Mouse (Mus musculus): ENCODE results near the gene Sult1a1. TPM values are rescaled to one million over a fixed set of nuclear protein-coding genes. Genes with fewer than 3 reads are reported as not detected.

The Sult1a1 gene
- total RNA-seq (2021): 10 to 100 TPM; 12.0 to 32.5 TPM

DNA sequence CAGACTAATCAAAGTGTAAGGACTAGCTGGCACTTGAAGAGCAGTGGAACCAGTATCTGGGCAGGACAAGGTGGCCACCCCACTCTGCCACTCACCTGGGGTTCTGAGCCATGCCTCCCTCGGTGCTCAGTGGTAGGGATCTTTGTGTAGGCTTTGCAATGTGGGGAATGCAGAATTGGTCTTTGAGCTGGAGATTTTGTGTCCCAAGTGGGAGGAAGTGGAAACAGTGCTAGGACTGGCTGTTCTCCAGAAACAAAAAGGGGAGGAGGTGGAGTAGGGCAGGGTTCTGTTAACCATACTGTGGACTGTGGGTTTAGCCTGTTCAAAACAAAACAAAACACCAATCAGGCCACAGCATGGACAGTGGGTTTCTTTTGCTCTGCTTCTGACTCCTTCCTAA is at the start of gene Sult1a1:
Gene Sult1a1 (minus strand): TSS at position 226 of the 400 bp plus-strand sequence.
- intact Hi-C loops (cut with DNase I): no loop called here
- DNase-seq: peak; percentile 66 to 68

- DNase-seq: no peak
- intact Hi-C loops (cut with DNase I): no loop called here
Measured at GRCm38 (mm10) chr7:126725667-126726066, 49.4 kb upstream of the Sult1a1 start.

DNA sequence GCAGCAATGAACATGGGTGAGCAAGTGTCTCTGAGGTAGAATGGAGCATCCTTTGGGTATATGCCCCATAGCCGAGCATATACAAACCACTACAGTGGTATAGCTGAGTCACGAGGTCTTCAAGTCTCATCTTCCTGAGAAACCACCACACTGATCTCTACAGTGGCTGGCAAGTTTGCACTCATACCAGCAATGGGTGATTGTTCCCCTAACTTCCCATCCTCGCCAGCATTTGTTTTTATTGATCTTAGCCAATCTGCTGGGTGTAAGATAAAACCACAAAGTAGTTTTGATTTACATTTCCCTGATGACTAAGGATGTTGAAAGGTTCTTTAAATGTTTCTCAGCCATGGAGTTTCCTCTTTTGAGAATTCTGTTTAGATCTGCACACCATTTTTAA is 48.8 kb upstream of the Sult1a1 start:
- intact Hi-C loops (cut with DNase I): no loop called here
- DNase-seq: no peak

GRCm38 (mm10) chr7:126721635-126722034 is 45.4 kb upstream of the Sult1a1 start:
- DNase-seq: no peak
- intact Hi-C loops (cut with DNase I): no loop called here

DNA sequence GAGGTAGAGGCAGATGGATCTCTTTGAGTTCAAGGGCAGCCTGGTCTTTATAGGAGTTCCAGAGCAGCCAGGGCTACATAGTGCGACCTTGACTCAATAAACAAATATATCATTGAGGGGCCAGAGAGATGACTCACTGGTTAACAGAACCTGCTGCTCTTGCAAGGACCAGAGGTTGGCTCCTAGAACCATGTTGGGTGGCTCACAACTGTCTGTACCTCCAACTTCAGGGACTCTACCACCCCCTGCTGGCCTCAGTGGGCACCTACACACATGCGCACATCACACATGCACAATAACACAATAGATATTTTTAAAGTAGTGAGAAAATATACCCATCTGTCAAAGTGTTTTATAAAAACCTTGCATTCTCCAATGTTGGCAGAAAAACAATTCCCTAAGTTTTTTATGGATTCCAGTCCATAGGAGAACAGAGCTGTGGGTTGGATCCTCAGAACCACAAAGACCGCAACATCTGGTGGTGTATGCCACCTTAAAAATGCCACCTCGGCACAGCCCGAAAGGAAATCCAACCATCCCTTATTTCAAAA is 42.6 kb upstream of the Sult1a1 start:
- intact Hi-C loops (cut with DNase I): no loop called here

GRCm38 (mm10) chr7:126717566-126717965 is 41.3 kb upstream of the Sult1a1 start:
- intact Hi-C loops (cut with DNase I): no loop called here
- DNase-seq: no peak

More for the DNA sequence above, 42.6 kb upstream of the Sult1a1 start:
- DNase-seq: no peak

GRCm38 (mm10) chr7:126715679-126716078 is 39.4 kb upstream of the Sult1a1 start:
- intact Hi-C loops (cut with DNase I): no loop called here
- DNase-seq: no peak

DNA sequence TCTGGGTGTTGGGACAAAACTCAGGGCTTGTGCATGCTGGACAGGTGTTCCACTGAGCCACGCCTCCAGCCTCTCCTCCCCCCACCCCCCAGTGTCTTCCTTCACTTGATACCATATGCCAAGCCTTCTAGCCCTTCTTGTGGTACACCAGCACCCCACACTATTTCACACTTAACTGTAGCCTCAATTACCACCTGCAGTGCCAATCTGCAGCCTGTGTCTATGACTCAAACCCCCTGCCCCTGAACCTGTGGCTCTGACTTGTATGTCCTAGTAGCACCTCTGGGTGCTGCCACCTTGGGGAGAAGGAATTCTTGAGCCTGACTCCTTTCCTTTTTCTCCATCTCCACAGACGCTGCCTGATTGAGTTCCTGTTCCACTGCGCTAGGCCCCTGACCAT is 35.7 kb upstream of the Sult1a1 start:
- DNase-seq: no peak
- intact Hi-C loops (cut with DNase I): no loop called here

DNA sequence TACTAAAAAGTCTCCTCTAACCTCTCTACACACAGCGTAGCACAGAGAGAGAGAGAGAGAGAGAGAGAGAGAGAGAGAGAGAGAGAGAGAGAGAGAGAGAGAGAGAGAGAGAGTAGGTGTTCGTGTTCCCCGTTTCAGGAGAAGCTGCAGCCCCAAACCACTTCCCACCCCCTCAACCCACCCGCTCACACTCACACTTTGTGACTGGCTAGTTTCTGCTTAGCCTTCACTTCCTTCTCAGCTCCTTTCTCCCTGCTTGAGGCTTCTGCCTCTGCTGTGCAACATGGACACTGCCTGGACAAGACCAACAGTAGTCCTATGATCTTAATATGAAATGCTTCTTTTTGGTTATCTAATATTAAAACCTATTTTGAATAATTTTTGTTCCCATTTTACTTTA is 34.0 kb upstream of the Sult1a1 start:
- intact Hi-C loops (cut with DNase I): no loop called here
- DNase-seq: no peak

DNA sequence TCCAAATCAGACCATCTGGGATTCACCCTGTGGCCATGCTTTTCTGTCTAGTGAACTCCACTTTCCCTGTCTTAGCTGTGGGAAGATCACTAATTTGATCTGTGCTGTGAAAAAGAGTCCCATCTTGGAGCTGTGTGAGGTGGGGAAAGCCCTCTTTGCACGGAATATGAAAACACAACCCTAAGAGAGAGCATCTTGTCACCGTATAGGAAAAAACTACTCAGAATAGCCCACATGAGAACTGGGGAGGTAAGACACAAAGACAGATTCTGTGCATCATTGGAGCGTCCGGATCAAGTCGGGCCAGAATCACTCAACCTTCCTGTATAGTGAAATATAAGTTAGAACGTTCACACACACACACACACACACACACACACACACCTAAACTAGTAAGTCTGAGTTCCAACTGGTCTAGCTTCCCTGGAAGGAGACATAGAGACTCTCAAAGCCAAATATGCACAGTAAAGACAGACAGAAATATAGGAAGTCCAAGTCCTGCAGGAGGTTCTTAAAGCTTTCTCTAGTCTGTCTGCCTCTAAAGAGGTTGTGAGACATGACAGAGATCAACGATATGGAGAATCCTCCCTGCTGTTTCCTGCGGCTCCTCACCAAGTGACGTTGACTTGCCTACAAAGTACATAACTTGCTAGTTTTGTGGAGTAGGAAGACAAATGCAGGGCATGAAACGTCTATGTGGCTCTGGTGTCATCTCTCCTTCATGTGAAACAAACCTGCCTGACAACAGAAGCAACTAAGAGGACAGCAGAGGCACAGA is 32.1 kb upstream of the Sult1a1 start:
- intact Hi-C loops (cut with DNase I): no loop called here
- DNase-seq: no peak

- DNase-seq: no peak
- intact Hi-C loops (cut with DNase I): no loop called here
Measured at GRCm38 (mm10) chr7:126707442-126708174, 31.4 kb upstream of the Sult1a1 start, which contains the start of gene Coro1a. Gene Coro1a, minus strand, starts transcription at chr7:126707787.

DNA sequence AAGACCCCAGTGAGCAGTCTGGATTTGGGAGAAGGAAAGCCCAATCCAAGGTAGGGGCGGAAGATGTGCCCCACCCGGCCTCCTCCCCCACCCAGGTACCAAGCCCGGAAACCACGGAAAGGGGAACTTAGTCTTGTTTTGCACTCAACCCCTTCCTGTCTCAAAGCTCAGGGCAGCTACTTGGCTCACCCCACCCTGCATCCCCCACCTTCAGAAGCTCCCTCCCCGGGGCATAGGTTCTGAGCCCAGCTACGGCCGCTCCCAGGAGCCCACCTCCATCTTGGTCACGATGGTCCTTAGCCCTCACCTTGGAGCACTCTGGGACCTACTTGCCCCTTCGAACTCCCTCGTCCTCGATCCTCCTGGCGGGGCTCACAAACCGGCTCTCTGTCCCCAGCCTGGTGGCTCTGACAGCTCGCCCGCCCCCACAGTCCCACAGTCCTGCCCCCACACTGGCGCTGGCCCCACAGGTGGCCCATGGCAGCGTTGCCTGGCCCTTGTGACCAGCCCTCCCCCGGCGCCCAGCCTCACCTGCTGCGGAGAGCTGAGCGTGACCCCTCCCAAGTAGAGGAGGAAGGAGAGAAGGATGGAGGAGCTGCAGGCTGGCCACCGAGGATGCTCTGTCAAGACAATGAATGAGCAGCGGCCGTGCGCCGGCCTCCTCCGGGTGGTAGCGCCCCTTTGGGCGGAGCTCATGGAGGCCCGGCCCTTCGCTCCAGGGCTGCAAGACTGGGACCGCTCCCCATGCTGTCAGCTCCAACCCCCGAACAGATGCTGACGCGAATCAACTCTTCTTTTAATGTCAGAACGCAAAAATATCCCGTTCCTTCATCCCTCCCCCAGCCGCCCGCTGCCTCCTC is 28.1 kb upstream of the Sult1a1 start:
- DNase-seq: peak; percentile 75 to 76
- intact Hi-C loops (cut with DNase I): no loop called here

DNA sequence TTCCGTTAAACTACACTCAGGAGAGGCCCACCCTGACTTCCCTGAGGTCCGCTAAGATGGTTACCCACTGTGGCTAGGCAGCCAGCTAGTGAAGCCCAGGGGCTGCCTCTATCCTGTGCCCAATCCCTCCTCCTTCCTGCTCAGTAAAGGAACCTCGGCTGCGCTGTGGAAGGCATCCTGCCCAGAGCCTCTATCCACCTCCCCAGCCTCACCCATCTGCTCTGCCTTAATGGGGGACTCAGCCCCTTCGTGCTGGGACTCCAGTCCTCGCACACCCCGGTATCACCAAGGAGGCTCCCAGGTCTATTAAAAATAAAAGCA is 27.5 kb upstream of the Sult1a1 start:
- intact Hi-C loops (cut with DNase I): no loop called here
- DNase-seq: no peak

DNA sequence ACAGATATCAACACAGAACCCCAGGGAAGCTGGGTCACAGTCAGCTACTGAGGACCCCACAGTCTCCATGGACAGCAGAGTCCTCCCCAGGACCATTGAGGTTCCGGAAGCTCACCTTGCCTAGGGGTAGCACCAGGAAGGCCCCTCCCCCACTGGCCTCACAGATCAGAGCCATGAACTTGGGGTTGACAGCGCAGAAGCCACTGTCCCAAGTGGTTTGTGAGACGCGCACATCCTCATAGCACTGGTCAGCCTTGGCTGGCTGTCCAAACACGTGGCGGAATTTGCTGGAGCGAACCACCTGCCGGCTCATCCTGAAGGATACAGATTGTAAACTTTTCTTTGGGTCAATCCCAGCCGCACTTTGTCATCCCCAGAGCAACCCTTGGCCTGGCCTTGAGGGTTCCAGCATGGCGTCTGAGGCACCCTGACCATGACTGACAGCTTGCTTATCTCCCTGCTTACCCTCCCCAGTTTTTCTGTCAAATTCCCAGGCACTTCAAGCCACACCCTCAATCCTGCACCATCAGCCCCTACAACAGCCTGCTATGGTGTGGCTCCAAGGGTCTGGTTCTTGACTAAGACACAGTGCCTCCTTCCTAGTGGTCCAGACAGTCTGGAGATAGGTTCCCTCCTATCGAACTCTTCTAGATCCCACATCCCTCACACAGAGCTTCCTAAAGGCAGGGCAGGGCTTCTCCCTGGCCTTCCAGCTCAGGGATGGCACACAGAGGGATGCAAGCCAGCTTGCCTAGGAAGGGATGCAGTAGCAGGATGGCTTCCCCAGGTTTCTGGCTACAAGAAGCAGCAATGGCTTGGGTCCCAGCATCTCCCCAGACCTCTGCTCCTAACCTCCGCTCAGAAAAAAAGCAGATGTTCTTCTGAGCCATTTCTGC is 26.9 kb upstream of the Sult1a1 start:
- intact Hi-C loops (cut with DNase I): no loop called here
- no peak for DNase-seq

DNA sequence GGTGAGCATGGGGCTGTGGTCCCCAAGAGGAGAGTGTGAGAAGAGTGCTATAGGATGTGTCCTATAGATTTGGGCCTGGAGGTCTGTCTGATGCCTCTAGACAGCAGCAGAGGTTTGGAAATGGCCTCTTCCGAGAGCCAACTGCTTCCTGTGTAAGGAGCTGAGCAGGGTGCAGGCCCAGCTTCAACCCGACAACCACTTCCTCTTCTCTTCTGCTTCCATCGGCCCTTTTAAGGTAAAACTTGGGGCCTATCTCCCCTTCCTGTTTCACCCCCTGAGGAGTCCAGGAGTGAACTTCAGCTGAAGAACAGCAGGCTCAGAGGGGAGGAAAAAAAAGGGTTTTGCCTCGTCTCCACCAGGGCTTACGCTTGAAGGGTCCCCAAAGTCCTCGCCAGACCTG is 26.1 kb upstream of the Sult1a1 start:
- intact Hi-C loops (cut with DNase I): no loop called here
- DNase-seq: no peak

- DNase-seq: no peak
- intact Hi-C loops (cut with DNase I): no loop called here
Measured at GRCm38 (mm10) chr7:126701559-126702357, 25.5 kb upstream of the Sult1a1 start.

DNA sequence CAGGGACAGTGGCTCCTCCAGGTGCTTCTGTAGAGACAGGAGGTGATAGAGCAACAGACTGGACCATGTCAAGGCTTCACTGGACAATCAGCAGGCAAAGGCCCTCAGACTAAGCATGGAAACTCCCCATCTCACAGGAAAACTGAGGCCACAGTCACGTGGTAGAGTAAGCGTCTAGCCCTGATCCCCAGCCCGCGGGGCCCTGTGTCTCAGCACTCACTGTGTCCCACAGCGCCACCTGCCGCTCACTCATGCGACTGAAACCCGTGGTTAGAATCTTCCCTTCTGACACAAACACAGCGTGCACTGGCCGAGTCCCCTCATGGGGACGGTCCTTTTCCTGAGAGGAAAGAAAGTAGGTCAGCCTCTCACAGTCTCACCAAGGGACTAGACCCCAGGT is 24.8 kb upstream of the Sult1a1 start:
- peak; percentile 91 to 95 for DNase-seq
- intact Hi-C loops (cut with DNase I): no loop called here

- no peak for DNase-seq
- intact Hi-C loops (cut with DNase I): no loop called here
Measured at GRCm38 (mm10) chr7:126700063-126701015, 24.1 kb upstream of the Sult1a1 start.

All from heart, postnatal 10 days (tissue).